Mouse (Mus musculus) lung, postnatal 14 days (tissue): ENCODE data around the gene F12.
A peak's percentile ranks its signal among the peaks of the same experiment; 100 is the strongest.

Experiments
- DNase-seq: peaks from one replicate; pipeline ENCODE4 v3.0.0; 2021

F12 gene

DNA sequence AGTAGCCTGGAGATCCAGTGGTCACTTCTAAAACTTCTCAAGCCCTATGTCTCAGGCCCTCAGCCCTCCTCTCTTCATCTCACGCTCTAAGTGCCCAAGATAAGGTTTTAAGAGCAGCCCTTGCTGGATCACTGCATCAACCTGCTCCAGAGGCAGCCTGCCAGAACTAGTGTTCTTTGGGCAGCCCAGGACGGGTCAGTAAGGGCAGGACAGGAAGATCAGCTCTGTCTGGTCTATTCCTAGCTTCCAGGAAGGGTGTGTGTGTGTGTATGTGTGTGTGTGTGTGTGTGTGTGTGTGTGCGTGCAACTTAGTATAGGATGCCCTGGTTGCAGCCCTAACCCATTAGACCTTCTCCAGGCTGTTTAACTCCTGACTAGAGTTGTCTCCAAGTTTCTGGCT lies 56.4 kb downstream of the F12 start:
- DNase-seq = peak; percentile 30

DNA sequence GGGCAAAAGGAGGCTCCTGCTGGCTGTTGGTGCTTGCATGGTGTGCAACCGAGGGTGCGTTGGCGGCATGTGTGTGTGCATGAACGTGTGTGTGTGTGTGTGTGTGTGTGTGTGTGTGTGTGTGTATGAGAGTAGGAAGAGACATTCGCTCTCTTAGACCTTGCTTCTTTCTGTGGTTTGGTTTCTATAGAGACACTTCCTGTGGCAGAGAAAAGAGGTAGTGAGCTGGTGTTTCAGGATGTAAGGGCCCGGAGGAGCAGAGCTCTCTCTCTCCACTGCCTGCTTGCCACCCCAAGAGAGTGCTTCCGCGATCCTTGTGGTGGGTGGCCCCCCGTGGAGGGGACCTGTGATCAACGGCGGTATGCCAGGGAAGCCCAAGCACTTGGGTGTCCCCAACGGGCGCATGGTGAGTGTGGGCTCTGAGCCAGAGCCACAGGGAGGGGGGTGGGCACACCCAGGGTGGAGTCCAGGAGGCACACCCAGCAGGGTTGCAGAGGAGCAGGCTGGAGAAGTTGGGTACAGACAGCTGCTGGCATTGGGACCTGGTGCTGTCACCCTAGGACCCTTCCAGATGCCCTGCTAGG lies 57.0 kb downstream of the F12 start, which contains the start of gene Rgs14:
Rgs14 (plus strand) TSS at position 202 of the 584 bp plus-strand sequence.
- peak; percentile 32 for DNase-seq

DNA sequence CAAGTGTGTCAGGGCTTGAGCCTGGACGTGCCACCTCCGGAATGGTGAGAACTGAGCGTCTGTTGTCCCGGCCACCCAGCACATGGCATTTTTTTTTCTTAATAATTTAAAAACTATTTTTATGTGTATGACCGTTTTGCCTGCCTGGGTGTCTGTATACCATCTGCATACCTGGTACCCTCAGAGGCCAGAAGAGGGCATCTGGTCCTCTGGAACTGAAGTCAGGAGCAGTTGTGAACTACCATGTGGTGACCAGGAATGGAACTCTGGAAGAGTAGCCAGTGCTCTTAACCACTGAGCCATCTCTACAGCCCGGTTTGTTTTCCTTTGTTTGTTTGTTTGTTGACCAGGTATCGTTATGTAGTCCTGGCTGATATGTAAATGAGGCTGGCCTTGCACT lies 58.2 kb downstream of the F12 start:
- no peak for DNase-seq
